Mouse (Mus musculus) heart, adult 11 months (tissue): ENCODE data around the gene Fbxl19.
"Not testable (repeated sequence)": the region's sequence is repeated elsewhere in the genome, so short reads cannot be mapped to it uniquely, and the experiment has no call there.

Experiments
- DNase-seq: peaks from one replicate; pipeline ENCODE4 v3.0.0; 2022

Gene Fbxl19

DNA sequence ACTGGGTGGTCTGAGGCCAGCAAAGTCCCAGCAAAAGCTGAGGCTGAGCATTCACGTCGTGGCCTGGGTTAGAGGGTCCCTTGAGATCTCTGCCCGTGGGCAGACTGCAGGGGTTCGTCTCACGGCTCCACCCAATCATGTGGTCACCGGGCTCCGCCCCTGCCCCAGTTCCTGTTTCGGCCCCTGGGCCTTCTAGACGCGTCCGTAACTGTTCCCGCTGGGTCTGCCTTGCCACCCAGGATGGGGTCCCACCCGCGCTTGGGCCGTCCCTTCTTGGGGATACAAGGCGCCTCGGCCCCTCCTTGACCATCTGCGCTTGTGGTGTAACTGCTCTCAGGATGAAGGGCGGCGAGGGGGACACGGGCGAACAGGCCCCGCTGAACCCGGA, 25.3 kb downstream of the Fbxl19 start, which contains the start of gene Orai3:
Gene Orai3 (plus strand): TSS at position 165 of the 388 bp plus-strand sequence.
- peak; percentile 100 for DNase-seq

DNA sequence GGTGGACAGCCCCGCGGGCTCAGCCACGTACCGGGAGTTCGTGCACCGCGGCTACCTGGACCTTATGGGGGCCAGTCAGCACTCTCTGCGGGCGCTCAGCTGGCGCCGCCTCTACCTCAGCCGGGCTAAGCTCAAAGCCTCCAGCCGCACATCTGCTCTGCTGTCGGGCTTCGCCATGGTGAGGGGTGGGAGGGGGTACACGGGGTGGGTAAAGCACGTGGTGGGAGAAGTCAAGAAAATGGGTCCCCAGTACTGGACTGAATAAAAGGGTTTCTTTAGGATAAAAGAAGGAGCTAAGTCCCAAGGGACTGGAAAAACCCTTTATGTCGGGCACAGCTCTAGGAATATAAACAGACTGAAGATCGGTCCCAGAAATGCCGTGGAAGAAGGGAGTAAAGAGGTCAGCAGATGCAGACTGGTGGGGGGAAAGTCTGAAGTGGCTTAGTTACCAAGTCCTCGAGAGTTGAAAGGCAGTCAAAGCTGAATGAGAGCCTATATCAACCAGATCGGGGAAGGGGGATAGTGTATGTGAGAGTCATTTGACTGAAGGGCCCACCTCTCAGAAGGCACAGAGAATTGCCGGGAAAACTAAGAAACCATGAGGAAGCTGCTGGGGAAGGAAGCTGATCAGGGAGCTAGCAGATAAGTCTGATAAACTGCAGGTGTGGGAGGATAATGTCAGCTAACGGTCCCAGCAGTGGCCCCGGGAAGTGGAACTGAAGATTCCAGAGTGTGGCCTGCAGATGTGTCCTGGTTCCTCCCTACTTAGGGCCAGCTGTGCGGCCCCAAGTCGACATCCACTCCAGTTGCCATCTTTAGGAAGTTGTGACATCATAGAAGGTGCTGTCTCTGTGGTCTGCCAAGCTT, 25.9 kb downstream of the Fbxl19 start:
- DNase-seq, result peak; percentile 96

- DNase-seq, result no peak
Observed at GRCm38 (mm10) chr7:127771262-127771661, 26.9 kb downstream of the Fbxl19 start.

DNA sequence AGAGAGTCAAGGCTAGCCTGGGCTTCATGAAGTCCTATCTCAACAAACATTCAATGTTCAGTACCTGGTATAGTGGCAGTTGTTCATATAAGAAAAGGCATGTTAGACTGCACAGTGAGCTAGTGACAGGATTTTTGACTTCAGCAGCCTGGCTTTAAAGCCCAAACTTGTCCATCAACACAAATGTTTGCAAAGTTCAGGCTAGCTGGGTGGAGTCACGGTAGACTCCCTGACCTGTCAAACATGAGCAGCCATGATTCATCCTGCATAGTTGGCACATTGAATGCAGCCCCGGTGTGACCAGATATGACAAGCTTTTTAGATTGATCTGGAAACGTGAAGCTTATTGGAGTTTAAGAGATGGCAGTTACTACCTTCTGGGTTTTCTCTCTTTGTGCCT, 27.7 kb downstream of the Fbxl19 start:
- DNase-seq, result no peak

DNA sequence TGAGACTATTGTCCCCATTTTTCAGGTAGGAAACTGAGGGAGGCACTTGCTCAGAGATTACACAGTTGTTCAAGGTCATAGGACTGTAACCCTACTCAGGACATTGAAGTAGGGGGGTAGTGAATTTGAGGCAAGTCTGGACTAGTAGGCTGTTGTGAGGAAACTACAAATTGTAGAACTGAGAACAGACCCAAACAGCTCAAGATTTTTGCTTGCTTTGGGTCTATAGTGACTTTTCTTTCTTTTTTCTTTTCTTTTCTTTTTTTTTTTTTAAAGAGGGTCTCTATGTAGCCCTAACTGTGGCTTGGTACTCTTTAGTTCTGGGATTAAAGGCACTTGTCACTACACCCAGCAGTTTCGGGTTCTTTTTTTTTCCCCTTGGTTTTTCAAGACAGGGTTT, 28.2 kb downstream of the Fbxl19 start:
- no peak for DNase-seq

- DNase-seq, result peak; percentile 96
Observed at GRCm38 (mm10) chr7:127773664-127774384, 29.5 kb downstream of the Fbxl19 start.

- DNase-seq, result not testable (repeated sequence)
Observed at GRCm38 (mm10) chr7:127775837-127776236, 31.5 kb downstream of the Fbxl19 start.

GRCm38 (mm10) chr7:127776426-127776825, 32.1 kb downstream of the Fbxl19 start, which contains the start of gene Setd1a:
Gene Setd1a, plus strand, starts transcription at chr7:127776670.
- peak; percentile 98 for DNase-seq

- DNase-seq, result peak; percentile 99
Observed at GRCm38 (mm10) chr7:127776878-127777473, 32.6 kb downstream of the Fbxl19 start.

GRCm38 (mm10) chr7:127777474-127778266, 33.3 kb downstream of the Fbxl19 start:
- no peak for DNase-seq

- DNase-seq, result peak; percentile 88
Observed at GRCm38 (mm10) chr7:127778350-127778749, 34.0 kb downstream of the Fbxl19 start.

GRCm38 (mm10) chr7:127785308-127785707, 41.0 kb downstream of the Fbxl19 start, which contains the start of gene Gm49388:
Gene Gm49388, plus strand, starts transcription at chr7:127785608.
- DNase-seq, result no peak

DNA sequence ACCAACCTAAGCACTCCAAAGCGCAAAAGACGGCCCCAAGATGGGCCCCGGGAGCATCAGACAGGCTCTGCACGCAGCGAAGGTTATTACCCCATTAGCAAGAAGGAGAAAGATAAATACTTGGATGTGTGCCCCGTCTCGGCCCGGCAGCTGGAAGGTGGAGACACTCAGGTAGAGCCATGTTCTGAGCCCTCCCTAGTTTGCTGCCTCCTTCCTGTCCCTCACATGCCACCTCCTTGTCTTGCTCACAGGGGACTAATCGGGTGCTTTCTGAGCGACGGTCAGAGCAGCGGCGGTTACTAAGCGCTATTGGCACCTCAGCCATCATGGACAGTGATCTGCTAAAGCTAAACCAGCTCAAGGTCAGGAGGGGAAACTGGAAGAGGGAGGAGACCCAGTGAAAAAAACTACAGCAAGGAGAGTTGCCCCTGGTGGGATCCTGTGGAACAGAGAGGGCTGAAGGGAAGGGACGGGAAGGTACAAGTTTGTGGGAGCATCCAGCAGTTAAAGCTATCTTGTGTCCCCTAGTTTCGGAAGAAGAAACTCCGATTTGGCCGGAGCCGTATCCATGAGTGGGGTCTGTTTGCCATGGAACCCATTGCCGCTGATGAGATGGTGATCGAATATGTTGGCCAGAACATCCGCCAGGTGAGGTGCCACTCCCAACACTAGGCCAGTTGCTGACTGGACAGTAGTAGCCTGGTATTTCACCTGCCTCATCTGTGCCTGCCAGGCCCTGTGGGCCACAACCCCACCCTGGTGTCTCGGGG, 52.9 kb downstream of the Fbxl19 start:
- DNase-seq, result no peak

GRCm38 (mm10) chr7:127798591-127798990, 54.2 kb downstream of the Fbxl19 start:
- DNase-seq, result no peak

GRCm38 (mm10) chr7:127799211-127799610, 54.9 kb downstream of the Fbxl19 start:
- DNase-seq, result no peak

DNA sequence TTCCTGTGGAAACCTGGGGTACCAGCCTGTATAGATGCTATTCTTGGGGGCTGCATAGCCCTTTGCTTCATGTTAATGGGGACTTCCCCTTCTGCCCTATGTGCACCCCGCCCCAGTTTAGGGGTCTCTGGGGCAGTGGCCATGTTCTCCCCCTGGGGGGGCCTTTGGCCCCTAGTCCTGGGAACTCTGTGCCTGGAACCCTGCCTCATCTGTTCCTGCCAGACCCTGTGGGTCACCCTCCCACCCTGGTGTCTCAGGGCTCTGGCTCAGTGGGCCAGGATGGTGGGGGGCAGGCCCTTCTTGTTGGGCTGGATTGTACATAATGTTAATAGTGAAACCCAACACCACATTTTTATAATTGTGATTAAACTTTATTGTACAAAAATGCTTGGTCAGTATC, 55.4 kb downstream of the Fbxl19 start:
- no peak for DNase-seq

GRCm38 (mm10) chr7:127800435-127801009, 56.2 kb downstream of the Fbxl19 start, which contains the start of gene Hsd3b7:
Gene Hsd3b7, plus strand, starts transcription at chr7:127800604.
- DNase-seq, result peak; percentile 99

DNA sequence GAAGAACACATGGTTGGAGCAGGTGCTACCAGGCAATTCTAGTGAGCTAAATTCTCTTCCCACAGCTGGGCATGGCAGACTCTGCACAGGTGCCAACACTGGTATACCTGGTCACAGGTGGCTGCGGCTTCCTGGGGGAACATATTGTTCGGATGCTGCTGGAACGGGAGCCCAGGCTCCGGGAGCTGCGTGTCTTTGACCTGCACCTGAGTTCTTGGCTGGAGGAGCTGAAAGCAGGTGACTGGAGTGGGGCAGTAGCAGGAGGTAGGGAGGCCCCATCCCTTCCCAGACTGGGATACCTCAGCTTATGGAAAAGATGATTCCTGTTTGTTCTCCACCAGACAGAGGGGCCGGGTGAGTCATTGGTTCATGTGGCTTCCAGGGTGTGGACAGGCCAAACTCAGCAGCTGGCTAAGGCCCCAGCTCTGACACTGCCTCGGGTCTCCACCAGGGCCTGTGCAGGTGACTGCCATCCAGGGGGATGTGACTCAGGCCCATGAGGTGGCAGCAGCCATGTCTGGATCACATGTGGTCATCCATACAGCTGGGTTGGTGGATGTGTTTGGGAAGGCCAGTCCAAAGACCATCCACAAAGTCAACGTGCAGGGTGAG, 56.8 kb downstream of the Fbxl19 start:
- peak; percentile 95 for DNase-seq

DNA sequence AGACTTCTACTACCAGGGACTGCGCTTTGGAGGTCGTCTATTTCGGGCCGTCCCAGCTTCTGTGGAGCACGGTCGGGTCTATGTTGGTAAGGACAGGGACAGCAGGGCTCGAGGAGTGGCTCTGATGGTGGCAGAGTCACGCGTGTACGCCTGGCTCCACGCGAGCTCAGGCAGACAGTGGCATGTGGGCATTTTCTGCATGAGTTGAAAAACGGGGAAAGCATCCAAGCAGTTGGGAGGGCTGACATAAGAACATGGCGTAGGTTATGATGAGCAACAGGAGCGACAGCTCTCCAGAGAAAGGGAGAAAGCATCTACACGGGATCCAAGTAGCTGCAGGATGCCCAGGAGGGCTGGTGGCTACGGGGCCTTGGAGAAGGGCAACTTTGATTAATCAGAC, 58.0 kb downstream of the Fbxl19 start:
- no peak for DNase-seq

DNA sequence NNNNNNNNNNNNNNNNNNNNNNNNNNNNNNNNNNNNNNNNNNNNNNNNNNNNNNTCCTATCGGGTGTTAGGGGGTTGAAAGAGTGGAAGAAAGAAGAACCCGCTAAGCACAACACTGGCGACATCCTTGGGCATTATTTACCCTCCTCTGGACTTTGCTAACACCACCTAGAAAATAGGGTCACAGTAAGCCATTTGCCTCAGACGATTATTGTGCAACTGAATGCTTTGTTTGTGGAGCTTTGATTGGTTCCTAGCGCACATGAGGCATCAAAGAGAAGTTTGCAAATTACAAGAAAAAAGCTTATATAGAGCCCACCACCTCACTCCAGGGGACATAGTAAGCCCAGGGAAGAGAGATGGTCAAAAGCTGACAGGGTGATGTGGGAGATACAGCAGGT, 64.5 kb downstream of the Fbxl19 start:
- no peak for DNase-seq

- DNase-seq, result no peak
Observed at GRCm38 (mm10) chr7:127809846-127810245, 65.5 kb downstream of the Fbxl19 start.
